In the genomic region with DNA sequence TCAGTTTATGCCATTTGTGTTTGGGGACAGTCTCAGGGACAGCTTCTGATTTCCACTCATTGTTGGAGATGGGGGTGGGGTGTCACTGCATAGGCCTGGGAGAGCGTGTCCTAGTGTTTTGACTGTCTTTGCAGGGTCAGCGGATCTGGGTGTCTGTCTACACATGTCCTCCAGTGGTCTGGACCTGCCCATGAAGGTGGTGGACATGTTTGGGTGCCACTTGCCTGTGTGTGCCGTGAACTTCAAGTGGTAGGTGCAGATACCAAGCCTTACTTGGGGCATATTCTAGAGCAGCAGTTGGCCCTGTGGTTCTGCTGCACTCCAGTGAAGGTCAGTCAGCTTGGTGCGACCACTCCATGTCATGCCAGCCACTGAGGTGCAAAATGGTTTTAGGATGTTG, we compare ENCODE assay signal across 34 mouse cellular contexts. TPM values are rescaled to one million over a fixed set of nuclear protein-coding genes. Genes with fewer than 3 reads are reported as not detected.
"Had no signal": no experiment of that assay in that cellular context is flagged by ENCODE, and none has a peak within 500 bp of the region (broad histone marks: within the 10 kb centered on the region; RNA-seq: fewer than 3 reads in every experiment).

No protein-coding gene starts in this region.

- H3K4me3 ChIP-seq: heart, embryonic 12.5 days; heart, embryonic 13.5 days; heart, embryonic 15.5 days; hindbrain, embryonic 10.5 days; hindbrain, embryonic 12.5 days; hindbrain, embryonic 13.5 days; hindbrain, embryonic 15.5 days; intestine, embryonic 15.5 days; kidney, embryonic 15.5 days; layer of hippocampus, adult 2 months had no signal

- DNase-seq: heart, postnatal 10 days; heart, postnatal 14 days; heart, postnatal 36 days; heart, postnatal 4 days; kidney, adult 11 months; kidney, adult 18-20 months; kidney, adult 2 months; kidney, adult 8-10 months; kidney, adult 9 months; kidney, postnatal 10 days; kidney, postnatal 14 days; kidney, postnatal 25 days; kidney, postnatal 36 days; kidney, postnatal 4 days; layer of hippocampus, adult 9-11 months; layer of hippocampus, postnatal 36 days had no signal

- H3K4me1 ChIP-seq: heart, embryonic 12.5 days; heart, embryonic 13.5 days; heart, embryonic 15.5 days; hindbrain, embryonic 10.5 days; hindbrain, embryonic 12.5 days; hindbrain, embryonic 13.5 days; hindbrain, embryonic 15.5 days; intestine, embryonic 15.5 days; kidney, embryonic 15.5 days had no signal

- H3K4me2 ChIP-seq: heart, embryonic 11.5 days; heart, embryonic 12.5 days; heart, embryonic 13.5 days; heart, embryonic 15.5 days; hindbrain, embryonic 12.5 days; hindbrain, embryonic 13.5 days; hindbrain, embryonic 14.5 days; hindbrain, embryonic 15.5 days; intestine, embryonic 15.5 days; kidney, embryonic 15.5 days had no signal

- ATAC-seq: hindbrain, embryonic 16.5 days; hindbrain, postnatal 0 days; inflammation-experienced regulatory T-cells, adult 6 months; intestine, embryonic 15.5 days; intestine, embryonic 16.5 days; intestine, postnatal 0 days had no signal

- H3K9me3 ChIP-seq: heart, embryonic 12.5 days; heart, embryonic 13.5 days; heart, embryonic 15.5 days; hindbrain, embryonic 10.5 days; hindbrain, embryonic 12.5 days; hindbrain, embryonic 13.5 days; hindbrain, embryonic 15.5 days; intestine, embryonic 15.5 days; kidney, embryonic 15.5 days had no signal

- H3K27ac ChIP-seq: heart, embryonic 13.5 days; heart, embryonic 15.5 days; hindbrain, embryonic 10.5 days; hindbrain, embryonic 12.5 days; hindbrain, embryonic 13.5 days; hindbrain, embryonic 14.5 days; hindbrain, embryonic 15.5 days; hindbrain, postnatal 0 days; intestine, embryonic 15.5 days; kidney, embryonic 15.5 days; kidney, postnatal 0 days; layer of hippocampus, adult 2 months had no signal

- H3K27me3 ChIP-seq: heart, embryonic 12.5 days; heart, embryonic 13.5 days; heart, embryonic 15.5 days; hindbrain, embryonic 12.5 days; hindbrain, embryonic 13.5 days; hindbrain, embryonic 15.5 days; intestine, embryonic 15.5 days; kidney, embryonic 15.5 days had no signal

- H3K9ac ChIP-seq: heart, embryonic 12.5 days; heart, embryonic 13.5 days; heart, embryonic 15.5 days; hindbrain, embryonic 12.5 days; hindbrain, embryonic 13.5 days; hindbrain, embryonic 14.5 days; hindbrain, embryonic 15.5 days; intestine, embryonic 15.5 days; kidney, embryonic 15.5 days had no signal

RNA-seq across cellular contexts. Expression of a gene that starts 20.3 kb away (rescaled TPM):
- polyA plus RNA-seq: inflammation-experienced regulatory T-cells, adult 6 months had no signal
